Mouse (Mus musculus): ENCODE data around the gene Olfr68. TPM values are rescaled to one million over a fixed set of nuclear protein-coding genes. Genes with fewer than 3 reads are reported as not detected.
A peak's percentile ranks its signal among the peaks of the same experiment; 100 is the strongest.
"Not testable (repeated sequence)": the region's sequence is repeated elsewhere in the genome, so short reads cannot be mapped to it uniquely, and the experiment has no call there.

The Olfr68 gene
- total and polyA plus RNA-seq, 3 experiments, result 0.22 TPM; not detected in 2

DNA sequence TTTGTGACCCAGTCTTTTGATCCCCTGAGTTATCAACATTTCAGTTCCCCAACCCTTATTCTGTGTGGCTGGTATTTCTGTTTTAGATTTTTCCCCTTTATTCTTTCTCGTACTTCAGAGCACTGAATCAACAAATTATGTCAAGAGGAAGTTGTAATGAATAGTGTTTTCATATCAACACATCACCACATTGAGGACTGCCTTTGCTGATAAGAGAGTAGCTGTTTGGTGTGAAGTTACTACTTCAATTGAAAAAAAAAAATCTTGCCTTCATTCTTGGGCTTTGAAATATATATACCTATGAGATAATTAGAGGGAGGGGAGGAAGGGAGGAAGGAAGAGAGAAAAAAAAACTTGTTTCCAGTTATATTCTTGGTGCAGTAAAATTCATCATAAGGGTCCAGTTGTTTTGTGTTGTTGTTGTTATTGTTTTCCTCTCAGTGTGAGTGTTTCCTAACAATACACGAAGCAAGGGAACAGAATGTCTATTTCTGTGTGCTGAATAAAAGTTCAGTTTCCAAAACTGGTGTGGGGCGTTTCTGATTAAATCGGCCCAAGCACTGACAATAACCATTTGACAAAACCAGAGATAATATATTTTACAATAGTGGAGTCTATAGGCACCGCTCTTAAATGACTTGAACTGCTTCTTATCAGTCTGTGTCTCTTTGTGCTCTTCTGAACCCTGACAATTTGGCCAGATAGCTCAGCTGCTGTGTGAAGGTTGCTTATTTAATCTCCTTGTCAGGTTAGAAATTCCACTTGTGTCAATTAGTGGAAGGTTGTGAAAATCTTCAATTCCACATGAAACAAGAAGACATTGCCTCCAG lies 29.7 kb upstream of the Olfr68 start:
- H3K27me3 ChIP-seq (ENCODE audit: insufficient read depth, low read length), result no peaks in the 10 kb centered on the region
- H3K4me1 ChIP-seq (ENCODE audit: insufficient read depth, low read depth, low read length), result peaks cover 36% of the 10 kb centered on the region
- no peaks in the 10 kb centered on the region for H3K9me3 ChIP-seq (replicated peaks)
- no peaks in the 10 kb centered on the region for H3K36me3 ChIP-seq (replicated peaks)
- H3K4me3 ChIP-seq (ENCODE audit: low read depth, low read length), result no peak overlapping the region; the same call in 1 of the 2 replicates
- DNase-seq (ENCODE audit: low spot score) (no peak), ATAC-seq (ENCODE audit: extremely low read depth, insufficient number of reproducible peaks, low FRiP score, poor library complexity, severe bottlenecking) (peak; percentile 69)
- TF ChIP-seq TAL1 (conservative IDR thresholded peaks at IDR 0.05; ENCODE audit: low read depth, low read length) (peak; percentile 80), CTCF (IDR thresholded peaks at IDR 0.05; ENCODE audit: low read depth, low read length) (no peak)

DNA sequence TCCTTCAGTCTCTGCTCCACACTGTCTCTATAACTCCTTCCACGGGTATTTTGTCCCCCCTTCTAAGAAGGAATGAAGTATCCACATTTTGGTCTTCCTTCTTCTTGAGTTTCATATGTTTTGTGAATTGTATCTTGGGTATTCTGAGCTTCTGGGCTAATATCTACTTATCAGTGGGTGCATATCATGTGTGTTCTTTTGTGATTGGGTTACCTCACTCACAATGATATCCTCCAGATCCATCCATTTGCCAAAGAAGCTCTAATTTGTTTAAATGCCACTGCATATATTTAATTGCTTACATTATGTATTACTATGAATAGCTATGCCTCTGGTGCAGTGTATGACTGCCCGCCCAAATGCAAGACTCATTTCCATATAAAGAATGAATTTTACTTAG lies 28.6 kb upstream of the Olfr68 start:
- not testable (repeated sequence) for H3K36me3 ChIP-seq (replicated peaks); H3K9me3 ChIP-seq (replicated peaks); H3K4me3 ChIP-seq (ENCODE audit: low read depth, low read length); ATAC-seq (ENCODE audit: extremely low read depth, insufficient number of reproducible peaks, low FRiP score, poor library complexity, severe bottlenecking); H3K27me3 ChIP-seq (ENCODE audit: insufficient read depth, low read length); DNase-seq (ENCODE audit: low spot score)
- peaks cover 30% of the 10 kb centered on the region for H3K4me1 ChIP-seq (ENCODE audit: insufficient read depth, low read depth, low read length)

DNA sequence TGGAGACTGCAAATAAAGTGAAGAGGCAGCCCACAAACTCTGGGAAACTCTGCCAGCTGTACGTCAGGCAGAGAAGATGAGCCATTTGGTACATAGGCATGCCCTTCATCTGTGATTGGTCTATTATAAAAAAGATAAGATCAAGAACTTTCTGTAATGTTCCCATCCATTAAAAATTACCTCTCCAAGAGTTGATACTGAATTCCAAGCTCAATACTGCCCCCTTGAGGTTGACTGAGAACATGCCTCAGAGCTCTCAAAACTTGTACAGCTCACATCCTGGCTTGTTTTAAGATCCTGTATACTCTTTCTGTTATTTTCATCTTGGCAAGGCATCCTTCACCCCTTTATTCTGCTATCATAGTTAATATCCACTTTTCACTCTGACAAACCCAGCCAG lies 27.4 kb upstream of the Olfr68 start:
- DNase-seq (ENCODE audit: low spot score), result no peak
- Histone ChIP-seq H3K36me3 (replicated peaks) (no peaks in the 10 kb centered on the region), H3K4me1 (ENCODE audit: insufficient read depth, low read depth, low read length) (peaks cover 27% of the 10 kb centered on the region), H3K4me3 (ENCODE audit: low read depth, low read length) (no peak overlapping the region), H3K9me3 (replicated peaks) (no peaks in the 10 kb centered on the region), H3K27me3 (ENCODE audit: insufficient read depth, low read length) (no peaks in the 10 kb centered on the region)
- TF ChIP-seq GATA2 (IDR thresholded peaks at IDR 0.05; ENCODE audit: borderline replicate concordance, low read depth, low read length) (no peak), CTCF (IDR thresholded peaks at IDR 0.05; ENCODE audit: low read depth, low read length) (peak; percentile 47; the same call in 1 of the 2 replicates)
- ATAC-seq (ENCODE audit: extremely low read depth, insufficient number of reproducible peaks, low FRiP score, poor library complexity, severe bottlenecking), result no peak

DNA sequence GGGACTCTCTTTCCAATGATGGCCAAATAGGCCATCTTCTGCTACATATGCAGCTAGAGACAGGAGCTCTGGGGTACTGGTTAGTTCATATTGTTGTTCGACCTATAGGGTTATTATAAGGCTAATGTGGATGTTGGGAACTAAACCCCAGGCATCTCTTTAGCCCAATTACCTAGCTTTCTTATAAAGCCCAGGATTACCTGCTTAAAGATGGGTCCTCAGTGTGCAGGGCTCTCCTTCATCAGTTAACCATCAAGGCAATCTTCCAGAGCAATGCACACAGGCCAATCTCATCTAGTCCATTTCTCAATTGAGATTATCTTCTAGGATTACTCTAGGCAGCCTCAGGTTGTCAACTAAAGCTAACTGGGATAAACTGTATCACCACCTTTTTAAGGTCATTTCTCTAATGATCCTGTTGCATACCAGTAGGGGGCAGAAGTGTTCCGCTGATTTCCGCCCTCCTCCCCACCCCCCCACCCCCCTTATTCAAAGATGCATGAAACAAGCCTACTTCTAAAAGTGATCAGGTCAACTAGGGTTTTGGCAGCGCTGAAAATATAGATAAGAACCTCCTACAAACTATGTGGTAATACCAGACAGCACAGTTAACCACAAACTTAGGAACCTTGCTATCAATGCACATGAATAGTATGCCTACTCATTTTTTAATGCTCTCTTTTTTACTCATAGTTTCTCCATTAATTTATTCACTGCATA lies 13.3 kb upstream of the Olfr68 start:
- no peaks in the 10 kb centered on the region for H3K9me3 ChIP-seq (replicated peaks)
- peak; percentile 100 for ATAC-seq (ENCODE audit: extremely low read depth, insufficient number of reproducible peaks, low FRiP score, poor library complexity, severe bottlenecking)
- no peaks in the 10 kb centered on the region for H3K27me3 ChIP-seq (ENCODE audit: insufficient read depth, low read length)
- H3K4me3 ChIP-seq (ENCODE audit: low read depth, low read length), result no peak overlapping the region
- no peaks in the 10 kb centered on the region for H3K36me3 ChIP-seq (replicated peaks)
- peak; percentile 23 for DNase-seq (ENCODE audit: low spot score)
- TF ChIP-seq GATA2 (IDR thresholded peaks at IDR 0.05; ENCODE audit: borderline replicate concordance, low read depth, low read length), result no peak
- TF ChIP-seq CTCF (IDR thresholded peaks at IDR 0.05; ENCODE audit: low read depth, low read length), result no peak
- no peak for TF ChIP-seq POLR2AphosphoS5 (IDR thresholded peaks at IDR 0.05; ENCODE audit: insufficient replicate concordance, low read depth, low read length)
- no peak for TF ChIP-seq GATA1 (IDR thresholded peaks at IDR 0.05; ENCODE audit: borderline replicate concordance, low read length)
- peak; percentile 40; the same call in 1 of the 2 replicates for TF ChIP-seq TAL1 (conservative IDR thresholded peaks at IDR 0.05; ENCODE audit: low read depth, low read length)
- 0 out of 2 replicates have a peak, but pooled peaks cover 5% of the 10 kb centered on the region for H3K4me1 ChIP-seq (ENCODE audit: insufficient read depth, low read depth, low read length)

DNA sequence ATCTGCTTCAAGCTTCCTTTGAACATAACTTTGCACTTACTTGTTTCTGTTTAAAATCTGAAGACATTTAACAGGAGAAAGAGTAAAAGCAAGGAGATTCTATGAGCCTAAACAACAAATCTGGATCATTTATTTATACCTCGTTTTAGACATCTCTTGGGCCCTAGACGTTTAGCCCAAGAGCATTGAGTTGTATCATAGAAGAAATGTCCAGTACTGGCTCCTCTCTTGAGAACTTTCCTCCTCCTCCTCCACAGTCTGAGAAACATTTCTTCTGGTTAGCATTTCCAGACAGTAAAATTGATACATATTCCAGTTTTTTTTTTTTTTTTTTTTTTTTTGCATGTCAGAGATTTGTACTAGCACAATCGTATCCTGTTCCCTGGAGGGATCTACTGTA lies 12.2 kb upstream of the Olfr68 start, which contains the start of gene Olfr67:
TSS of gene Olfr67 (minus strand) at position 101 of the 400 bp plus-strand sequence.
- Histone ChIP-seq H3K9me3 (replicated peaks) (no peaks in the 10 kb centered on the region), H3K4me3 (ENCODE audit: low read depth, low read length) (no peak within 1 kb of the TSS), H3K27me3 (ENCODE audit: insufficient read depth, low read length) (no peaks in the 10 kb centered on the region), H3K36me3 (replicated peaks) (no peaks in the 10 kb centered on the region), H3K4me1 (ENCODE audit: insufficient read depth, low read depth, low read length) (0 out of 2 replicates have a peak, but pooled peaks cover 5% of the 10 kb centered on the region)
- DNase-seq (ENCODE audit: low spot score), result no peak
- no peak for ATAC-seq (ENCODE audit: extremely low read depth, insufficient number of reproducible peaks, low FRiP score, poor library complexity, severe bottlenecking)
- TF ChIP-seq GATA2 (IDR thresholded peaks at IDR 0.05; ENCODE audit: borderline replicate concordance, low read depth, low read length) (no peak), CTCF (IDR thresholded peaks at IDR 0.05; ENCODE audit: low read depth, low read length) (no peak), TAL1 (conservative IDR thresholded peaks at IDR 0.05; ENCODE audit: low read depth, low read length) (no peak), POLR2AphosphoS5 (IDR thresholded peaks at IDR 0.05; ENCODE audit: insufficient replicate concordance, low read depth, low read length) (no peak), GATA1 (IDR thresholded peaks at IDR 0.05; ENCODE audit: borderline replicate concordance, low read length) (no peak)

DNA sequence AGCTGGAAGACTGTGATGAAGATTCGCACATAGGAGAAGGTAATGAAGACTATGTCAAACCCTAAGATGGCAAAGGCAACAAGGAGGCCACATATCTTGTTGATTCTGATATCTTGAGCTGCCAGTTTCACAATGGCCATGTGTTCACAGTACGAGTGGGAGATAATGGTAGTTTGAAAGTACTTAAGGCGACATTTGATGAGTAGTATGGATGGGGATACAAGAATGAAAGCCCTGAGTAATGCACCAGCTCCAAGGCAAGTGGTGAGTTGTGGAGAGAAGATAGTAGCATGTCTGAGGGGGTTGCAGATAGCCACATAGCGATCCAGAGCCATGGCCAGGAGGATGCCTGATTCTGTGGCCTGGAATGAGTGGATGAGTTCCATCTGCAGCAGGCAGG lies 1.8 kb downstream of the Olfr68 start:
- not testable (repeated sequence) for ATAC-seq (ENCODE audit: extremely low read depth, insufficient number of reproducible peaks, low FRiP score, poor library complexity, severe bottlenecking); H3K4me3 ChIP-seq (ENCODE audit: low read depth, low read length); H3K9me3 ChIP-seq (replicated peaks); H3K4me1 ChIP-seq (ENCODE audit: insufficient read depth, low read depth, low read length); H3K27me3 ChIP-seq (ENCODE audit: insufficient read depth, low read length); DNase-seq (ENCODE audit: low spot score); H3K36me3 ChIP-seq (replicated peaks)

DNA sequence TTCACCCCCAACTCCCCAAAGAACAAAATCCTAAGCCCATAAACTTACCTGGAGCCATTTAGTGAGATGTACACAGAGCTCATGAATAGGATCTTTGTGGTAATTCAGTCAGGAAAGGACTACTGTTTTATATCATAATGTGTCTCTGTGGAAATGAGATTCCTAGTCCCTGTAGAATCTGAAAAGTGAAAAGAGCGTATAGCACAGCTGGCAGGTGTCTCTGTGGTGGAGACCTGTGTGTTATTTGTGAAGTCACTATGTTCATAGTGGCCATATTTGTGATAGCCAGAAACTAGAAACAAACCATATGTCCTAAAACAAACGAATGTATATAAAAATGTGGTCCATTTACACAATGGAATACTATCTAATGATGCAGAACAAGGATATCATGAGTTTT lies 8.0 kb downstream of the Olfr68 start, which contains the start of gene Olfr69:
TSS of gene Olfr69 (minus strand) at position 101 of the 400 bp plus-strand sequence.
- ATAC-seq (ENCODE audit: extremely low read depth, insufficient number of reproducible peaks, low FRiP score, poor library complexity, severe bottlenecking), result no peak
- peaks cover 2% of the 10 kb centered on the region; the same call in 1 of the 2 replicates for H3K27me3 ChIP-seq (ENCODE audit: insufficient read depth, low read length)

DNA sequence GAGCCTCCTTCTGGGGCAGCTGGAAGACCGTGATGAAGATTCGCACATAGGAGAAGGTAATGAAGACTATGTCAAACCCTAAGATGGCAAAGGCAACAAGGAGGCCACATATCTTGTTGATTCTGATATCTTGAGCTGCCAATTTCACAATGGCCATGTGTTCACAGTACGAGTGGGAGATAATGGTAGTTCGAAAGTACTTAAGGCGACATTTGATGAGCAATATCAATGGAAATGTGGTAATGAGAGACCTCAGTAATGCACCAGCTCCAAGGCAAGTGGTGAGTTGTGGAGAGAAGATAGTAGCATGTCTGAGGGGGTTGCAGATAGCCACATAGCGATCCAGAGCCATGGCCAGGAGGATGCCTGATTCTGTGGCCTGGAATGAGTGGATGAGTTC lies 11.8 kb downstream of the Olfr68 start:
- not testable (repeated sequence) for H3K4me1 ChIP-seq (ENCODE audit: insufficient read depth, low read depth, low read length); H3K27me3 ChIP-seq (ENCODE audit: insufficient read depth, low read length); H3K9me3 ChIP-seq (replicated peaks); H3K4me3 ChIP-seq (ENCODE audit: low read depth, low read length); ATAC-seq (ENCODE audit: extremely low read depth, insufficient number of reproducible peaks, low FRiP score, poor library complexity, severe bottlenecking); DNase-seq (ENCODE audit: low spot score); H3K36me3 ChIP-seq (replicated peaks)

More for the DNA sequence above, 8.0 kb downstream of the Olfr68 start, which contains the start of gene Olfr69:
- Histone ChIP-seq H3K4me1 (ENCODE audit: insufficient read depth, low read depth, low read length) (no peaks in the 10 kb centered on the region), H3K36me3 (replicated peaks) (no peaks in the 10 kb centered on the region), H3K4me3 (ENCODE audit: low read depth, low read length) (no peak within 1 kb of the TSS), H3K9me3 (replicated peaks) (no peaks in the 10 kb centered on the region)
- DNase-seq (ENCODE audit: low spot score), result no peak
- TF ChIP-seq CTCF (IDR thresholded peaks at IDR 0.05; ENCODE audit: low read depth, low read length), result no peak
- TF ChIP-seq GATA2 (IDR thresholded peaks at IDR 0.05; ENCODE audit: borderline replicate concordance, low read depth, low read length), result no peak
- TF ChIP-seq TAL1 (conservative IDR thresholded peaks at IDR 0.05; ENCODE audit: low read depth, low read length), result no peak
- TF ChIP-seq GATA1 (IDR thresholded peaks at IDR 0.05; ENCODE audit: borderline replicate concordance, low read length), result no peak
- no peak for TF ChIP-seq POLR2AphosphoS5 (IDR thresholded peaks at IDR 0.05; ENCODE audit: insufficient replicate concordance, low read depth, low read length)

DNA sequence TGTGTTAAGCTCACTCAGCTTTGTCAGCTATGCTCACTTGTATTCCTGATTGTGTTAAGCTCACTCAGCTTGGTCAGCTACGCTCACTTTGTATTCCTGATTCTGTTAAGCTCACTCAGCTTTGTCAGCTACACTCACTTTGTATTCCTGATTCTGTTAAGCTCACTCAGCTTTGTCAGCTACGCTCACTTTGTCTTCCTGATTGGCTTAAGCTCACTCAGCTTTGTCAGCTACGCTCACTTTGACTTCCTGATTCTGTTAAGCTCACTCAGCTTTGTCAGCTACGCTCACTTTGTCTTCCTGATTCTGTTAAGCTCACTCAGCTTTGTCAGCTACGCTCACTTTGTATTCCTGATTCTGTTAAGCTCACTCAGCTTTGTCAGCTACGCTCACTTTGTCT lies 17.3 kb downstream of the Olfr68 start:
- not testable (repeated sequence) for H3K9me3 ChIP-seq (replicated peaks); DNase-seq (ENCODE audit: low spot score); H3K27me3 ChIP-seq (ENCODE audit: insufficient read depth, low read length); H3K4me1 ChIP-seq (ENCODE audit: insufficient read depth, low read depth, low read length); H3K4me3 ChIP-seq (ENCODE audit: low read depth, low read length); H3K36me3 ChIP-seq (replicated peaks); ATAC-seq (ENCODE audit: extremely low read depth, insufficient number of reproducible peaks, low FRiP score, poor library complexity, severe bottlenecking)

Data from G1E (cell line).